Mouse (Mus musculus): ENCODE results near the gene Slc24a4. TPM values are rescaled to one million over a fixed set of nuclear protein-coding genes. Genes with fewer than 3 reads are reported as not detected.

The Slc24a4 gene
- 0.29 and 0.39 TPM in 2 replicates for polyA plus RNA-seq (2012; rRNA removed)

GRCm38 (mm10) chr12:102128081-102128790, at the start of gene Slc24a4:
Slc24a4 (plus strand) TSS chr12:102128733.

GRCm38 (mm10) chr12:102282763-102283482, 154.4 kb downstream of the Slc24a4 start, which contains the start of gene Rin3:
Rin3 (plus strand) TSS chr12:102283048.

Other genes starting within 250 kb of the Slc24a4 start
- 7.1 and 9.7 TPM in 2 replicates for gene Trip11, start 215.5 kb upstream of the Slc24a4 start, polyA plus RNA-seq (2012; rRNA removed)
- gene Atxn3, start 170.5 kb upstream of the Slc24a4 start, polyA plus RNA-seq (2012; rRNA removed): 13.6 and 16.4 TPM in 2 replicates
- gene Cpsf2, start 152.7 kb upstream of the Slc24a4 start, polyA plus RNA-seq (2012; rRNA removed): 27.7 and 32.2 TPM in 2 replicates
- gene Rin3, start 154.3 kb downstream of the Slc24a4 start, polyA plus RNA-seq (2012; rRNA removed): 3.4 and 4.5 TPM in 2 replicates